Mouse (Mus musculus): ENCODE results near the gene Elane. TPM values are rescaled to one million over a fixed set of nuclear protein-coding genes. Genes with fewer than 3 reads are reported as not detected.

Elane gene
- polyA plus RNA-seq, 1 experiment from 2014 or later: 0.26 TPM

DNA sequence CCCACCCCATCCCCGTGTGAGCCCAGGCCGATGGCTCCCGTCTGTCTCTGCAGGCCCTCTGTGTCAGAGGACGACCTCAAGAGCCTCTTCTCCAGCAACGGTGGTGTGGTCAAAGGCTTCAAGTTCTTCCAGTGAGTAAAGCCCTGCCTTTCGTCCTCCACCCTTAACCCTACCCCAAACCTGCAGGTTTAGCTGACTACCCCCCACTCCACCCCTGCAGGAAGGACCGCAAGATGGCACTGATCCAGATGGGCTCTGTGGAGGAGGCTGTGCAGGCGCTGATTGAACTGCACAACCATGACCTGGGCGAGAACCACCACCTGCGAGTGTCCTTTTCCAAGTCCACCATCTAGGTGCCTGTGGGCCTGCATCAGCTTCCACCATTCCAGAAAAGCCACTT, 23.1 kb upstream of the Elane start:
- H3K4me3 ChIP-seq (ENCODE audit: low read length): no peak overlapping the region
- H3K27me3 ChIP-seq (ENCODE audit: control insufficient read depth, insufficient read depth, low read depth, low read length): no peaks in the 10 kb centered on the region
- H3K4me2 ChIP-seq (ENCODE audit: low read depth, low read length): no peak overlapping the region
- no peak overlapping the region for H3K27ac ChIP-seq (ENCODE audit: low read length)
- no peak overlapping the region for H3K9ac ChIP-seq (ENCODE audit: low read length)
- WGBS: 58% methylated on average over 10 of the region's 10 CpGs
- no peak for ATAC-seq (ENCODE audit: low read depth)
- H3K9me3 ChIP-seq (ENCODE audit: control insufficient read depth, low read length): no peaks in the 10 kb centered on the region
- H3K4me1 ChIP-seq (replicated peaks; ENCODE audit: control insufficient read depth, insufficient read depth, low read length): peaks cover 10% of the 10 kb centered on the region
- peaks cover 54% of the 10 kb centered on the region for H3K36me3 ChIP-seq (ENCODE audit: control insufficient read depth, insufficient read depth, low read length)

GRCm38 (mm10) chr10:79864351-79865188, 21.5 kb upstream of the Elane start:
- peaks cover 47% of the 10 kb centered on the region for H3K36me3 ChIP-seq (ENCODE audit: control insufficient read depth, insufficient read depth, low read length)

GRCm38 (mm10) chr10:79865189-79865601, 20.9 kb upstream of the Elane start:
- H3K27ac ChIP-seq (ENCODE audit: low read length): no peak overlapping the region
- H3K4me2 ChIP-seq (ENCODE audit: low read depth, low read length): no peak overlapping the region
- ATAC-seq (ENCODE audit: low read depth): peak; percentile 16; the same call in 1 of the 2 replicates
- H3K9ac ChIP-seq (ENCODE audit: low read length): 0 out of 2 replicates have a peak overlapping the region, but pooled peaks have one; percentile 7
- H3K9me3 ChIP-seq (ENCODE audit: control insufficient read depth, low read length): no peaks in the 10 kb centered on the region
- no peak overlapping the region for H3K4me3 ChIP-seq (ENCODE audit: low read length)
- no peaks in the 10 kb centered on the region; the same call in 1 of the 2 replicates for H3K4me1 ChIP-seq (replicated peaks; ENCODE audit: control insufficient read depth, insufficient read depth, low read length)
- H3K36me3 ChIP-seq (ENCODE audit: control insufficient read depth, insufficient read depth, low read length): peaks cover 41% of the 10 kb centered on the region
- 44% methylated on average over 12 of the region's 12 CpGs for WGBS
- no peaks in the 10 kb centered on the region for H3K27me3 ChIP-seq (ENCODE audit: control insufficient read depth, insufficient read depth, low read depth, low read length)

More at GRCm38 (mm10) chr10:79864351-79865188, 21.5 kb upstream of the Elane start:
- WGBS: 49% methylated on average over 10 of the region's 10 CpGs
- Histone ChIP-seq H3K9ac (ENCODE audit: low read length) (no peak overlapping the region), H3K4me3 (ENCODE audit: low read length) (no peak overlapping the region), H3K4me1 (replicated peaks; ENCODE audit: control insufficient read depth, insufficient read depth, low read length) (no peaks in the 10 kb centered on the region; the same call in 1 of the 2 replicates), H3K27me3 (ENCODE audit: control insufficient read depth, insufficient read depth, low read depth, low read length) (no peaks in the 10 kb centered on the region), H3K27ac (ENCODE audit: low read length) (no peak overlapping the region), H3K4me2 (ENCODE audit: low read depth, low read length) (no peak overlapping the region), H3K9me3 (ENCODE audit: control insufficient read depth, low read length) (no peaks in the 10 kb centered on the region)
- peak; percentile 4; the same call in 1 of the 2 replicates for ATAC-seq (ENCODE audit: low read depth)

DNA sequence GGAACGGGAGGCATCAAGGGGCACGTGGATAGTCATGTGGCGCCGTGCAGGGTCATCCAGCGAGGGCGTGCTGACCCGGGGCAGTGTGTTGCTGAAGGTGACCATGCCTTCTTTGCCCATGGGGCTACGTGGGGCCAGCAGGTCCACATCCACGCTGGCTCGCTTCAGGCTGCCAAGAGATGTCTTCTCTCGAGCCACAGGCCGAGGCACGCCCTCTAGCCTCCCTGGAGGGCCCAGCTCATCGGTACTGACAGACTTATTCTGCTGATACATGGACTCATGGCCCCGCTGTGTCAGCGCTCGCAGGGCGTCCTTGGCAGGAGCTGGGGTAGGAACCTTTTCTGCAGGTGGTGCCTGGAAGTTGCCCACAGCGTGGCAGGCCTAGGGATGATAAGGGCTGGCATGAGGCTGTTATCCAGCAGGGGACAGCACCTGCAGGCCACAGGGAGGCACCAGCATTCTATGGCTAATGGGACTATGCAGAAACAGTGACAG, 20.2 kb upstream of the Elane start:
- Histone ChIP-seq H3K4me3 (ENCODE audit: low read length) (no peak overlapping the region), H3K9me3 (ENCODE audit: control insufficient read depth, low read length) (no peaks in the 10 kb centered on the region), H3K4me1 (replicated peaks; ENCODE audit: control insufficient read depth, insufficient read depth, low read length) (no peaks in the 10 kb centered on the region), H3K27ac (ENCODE audit: low read length) (no peak overlapping the region), H3K4me2 (ENCODE audit: low read depth, low read length) (no peak overlapping the region), H3K9ac (ENCODE audit: low read length) (no peak overlapping the region), H3K27me3 (ENCODE audit: control insufficient read depth, insufficient read depth, low read depth, low read length) (no peaks in the 10 kb centered on the region), H3K36me3 (ENCODE audit: control insufficient read depth, insufficient read depth, low read length) (peaks cover 35% of the 10 kb centered on the region)
- WGBS: 61% methylated on average over 19 of the region's 19 CpGs
- 0 out of 2 replicates have a peak, but pooled peaks have one; percentile 9 for ATAC-seq (ENCODE audit: low read depth)

- H3K36me3 ChIP-seq (ENCODE audit: control insufficient read depth, insufficient read depth, low read length): peaks cover 27% of the 10 kb centered on the region
- no peak overlapping the region for H3K4me3 ChIP-seq (ENCODE audit: low read length)
- no peaks in the 10 kb centered on the region for H3K4me1 ChIP-seq (replicated peaks; ENCODE audit: control insufficient read depth, insufficient read depth, low read length)
- H3K9me3 ChIP-seq (ENCODE audit: control insufficient read depth, low read length): no peaks in the 10 kb centered on the region
- ATAC-seq (ENCODE audit: low read depth): no peak
- H3K9ac ChIP-seq (ENCODE audit: low read length): no peak overlapping the region
- no peak overlapping the region for H3K4me2 ChIP-seq (ENCODE audit: low read depth, low read length)
- no peak overlapping the region for H3K27ac ChIP-seq (ENCODE audit: low read length)
- no peaks in the 10 kb centered on the region for H3K27me3 ChIP-seq (ENCODE audit: control insufficient read depth, insufficient read depth, low read depth, low read length)
- 74% methylated on average over 11 of the region's 11 CpGs for WGBS
These were observed 19.4 kb upstream of the Elane start for GRCm38 (mm10) chr10:79866601-79867000.

DNA sequence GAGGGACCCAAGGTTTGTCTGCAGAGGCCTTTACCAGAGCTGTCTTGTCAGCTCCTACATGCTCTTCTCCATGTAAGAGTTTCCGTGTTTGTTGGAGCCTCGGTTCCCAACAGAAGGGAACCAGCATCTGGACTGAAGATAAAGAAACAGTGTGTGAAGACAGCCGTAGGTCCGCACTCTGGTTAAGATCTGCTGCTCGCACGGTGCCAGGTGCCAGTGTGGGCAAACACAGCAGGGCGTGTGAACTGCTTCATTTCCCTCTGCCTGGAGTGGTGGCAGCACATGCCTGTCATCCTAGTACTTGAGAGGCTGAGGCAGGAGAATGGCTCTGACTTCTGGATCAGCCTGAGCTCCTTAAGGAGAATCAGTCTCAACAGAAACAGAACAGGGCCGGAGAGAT, 14.2 kb upstream of the Elane start:
- WGBS: 88% methylated on average over 8 of the region's 8 CpGs
- no peaks in the 10 kb centered on the region for H3K9me3 ChIP-seq (ENCODE audit: control insufficient read depth, low read length)
- no peak for ATAC-seq (ENCODE audit: low read depth)
- no peaks in the 10 kb centered on the region for H3K27me3 ChIP-seq (ENCODE audit: control insufficient read depth, insufficient read depth, low read depth, low read length)
- peaks cover 18% of the 10 kb centered on the region for H3K4me1 ChIP-seq (replicated peaks; ENCODE audit: control insufficient read depth, insufficient read depth, low read length)
- no peaks in the 10 kb centered on the region for H3K36me3 ChIP-seq (ENCODE audit: control insufficient read depth, insufficient read depth, low read length)
- H3K4me3 ChIP-seq (ENCODE audit: low read length): no peak overlapping the region
- no peak overlapping the region for H3K9ac ChIP-seq (ENCODE audit: low read length)
- H3K4me2 ChIP-seq (ENCODE audit: low read depth, low read length): no peak overlapping the region
- no peak overlapping the region for H3K27ac ChIP-seq (ENCODE audit: low read length)

GRCm38 (mm10) chr10:79872862-79873261, 13.2 kb upstream of the Elane start:
- no peaks in the 10 kb centered on the region for H3K9me3 ChIP-seq (ENCODE audit: control insufficient read depth, low read length)
- 49% methylated on average over 3 of the region's 3 CpGs for WGBS
- no peaks in the 10 kb centered on the region for H3K27me3 ChIP-seq (ENCODE audit: control insufficient read depth, insufficient read depth, low read depth, low read length)
- peaks cover 21% of the 10 kb centered on the region for H3K4me1 ChIP-seq (replicated peaks; ENCODE audit: control insufficient read depth, insufficient read depth, low read length)
- no peak overlapping the region for H3K27ac ChIP-seq (ENCODE audit: low read length)
- no peak for ATAC-seq (ENCODE audit: low read depth)
- no peak overlapping the region for H3K4me3 ChIP-seq (ENCODE audit: low read length)
- no peaks in the 10 kb centered on the region for H3K36me3 ChIP-seq (ENCODE audit: control insufficient read depth, insufficient read depth, low read length)
- H3K4me2 ChIP-seq (ENCODE audit: low read depth, low read length): no peak overlapping the region; the same call in 1 of the 2 replicates
- H3K9ac ChIP-seq (ENCODE audit: low read length): no peak overlapping the region

- no peak for ATAC-seq (ENCODE audit: low read depth)
- peak overlapping the region; percentile 74 for H3K4me3 ChIP-seq (ENCODE audit: low read length)
- H3K36me3 ChIP-seq (ENCODE audit: control insufficient read depth, insufficient read depth, low read length): no peaks in the 10 kb centered on the region
- H3K9ac ChIP-seq (ENCODE audit: low read length): no peak overlapping the region; the same call in 1 of the 2 replicates
- peak overlapping the region; percentile 94 for H3K4me2 ChIP-seq (ENCODE audit: low read depth, low read length)
- H3K9me3 ChIP-seq (ENCODE audit: control insufficient read depth, low read length): no peaks in the 10 kb centered on the region
- H3K4me1 ChIP-seq (replicated peaks; ENCODE audit: control insufficient read depth, insufficient read depth, low read length): peaks cover 21% of the 10 kb centered on the region
- no peak overlapping the region for H3K27ac ChIP-seq (ENCODE audit: low read length)
- H3K27me3 ChIP-seq (ENCODE audit: control insufficient read depth, insufficient read depth, low read depth, low read length): no peaks in the 10 kb centered on the region
- 14% methylated on average over 6 of the region's 6 CpGs for WGBS
These were observed 12.7 kb upstream of the Elane start for GRCm38 (mm10) chr10:79873313-79873712.

GRCm38 (mm10) chr10:79873715-79874289, 12.2 kb upstream of the Elane start:
- Histone ChIP-seq H3K9ac (ENCODE audit: low read length) (peak overlapping the region; percentile 83), H3K36me3 (ENCODE audit: control insufficient read depth, insufficient read depth, low read length) (no peaks in the 10 kb centered on the region), H3K27ac (ENCODE audit: low read length) (no peak overlapping the region), H3K4me2 (ENCODE audit: low read depth, low read length) (peak overlapping the region; percentile 94), H3K27me3 (ENCODE audit: control insufficient read depth, insufficient read depth, low read depth, low read length) (no peaks in the 10 kb centered on the region), H3K9me3 (ENCODE audit: control insufficient read depth, low read length) (no peaks in the 10 kb centered on the region), H3K4me3 (ENCODE audit: low read length) (peak overlapping the region; percentile 74), H3K4me1 (replicated peaks; ENCODE audit: control insufficient read depth, insufficient read depth, low read length) (peaks cover 21% of the 10 kb centered on the region)
- 1% methylated on average over 26 of the region's 26 CpGs for WGBS
- no peak for ATAC-seq (ENCODE audit: low read depth)

Data from lung, embryonic 16.5 days (tissue).